Mouse (Mus musculus): Measurements from ENCODE around the gene Galk1.

GRCm38 (mm10) chr11:116019976-116020411, 7.5 kb upstream of the Galk1 start:
- TF ChIP-seq CTCF (IDR thresholded peaks at IDR 0.05; ENCODE audit: low read depth) (no peak; the same call in 1 of the 2 replicates), EP300 (optimal IDR thresholded peaks at IDR 0.05) (no peak)
